Mouse (Mus musculus) forebrain, embryonic 14.5 days (tissue): ENCODE data around the gene Ninl. TPM values are rescaled to one million over a fixed set of nuclear protein-coding genes. Genes with fewer than 3 reads are reported as not detected.

ENCODE experiments used
- ATAC-seq: fragments of 200-750 bp; cut with Nextera tagmentation; 2 replicates; pipeline ENCODE4 v1.8.0; 2017; ENCODE audit warnings: mild to moderate bottlenecking, moderate library complexity
- DNase-seq: peaks from one replicate; pipeline ENCODE4 v3.0.0-alpha.2; 2015; ENCODE audit warnings: low spot score
- H3K27ac ChIP-seq: fragments of 300-500 bp; sonication (generic); 2 replicates; pipeline ENCODE4 v1.5.1; 2014; ENCODE audit warnings: low read depth, mild to moderate bottlenecking, control low read depth, low read length, moderate library complexity
- H3K27me3 ChIP-seq: fragments of 300-500 bp; sonication (generic); replicated peaks from 2 replicates; pipeline ENCODE4 v1.6.1; 2014; ENCODE audit warnings: low read length, control low read depth, mixed read lengths; ENCODE audit not compliant: control insufficient read depth, insufficient read depth
- H3K36me3 ChIP-seq: fragments of 300-500 bp; sonication (generic); 2 replicates; pipeline ENCODE4 v1.6.1; 2014; ENCODE audit warnings: low read length, control low read depth; ENCODE audit not compliant: control insufficient read depth, insufficient read depth
- H3K4me1 ChIP-seq: fragments of 300-500 bp; sonication (generic); 2 replicates; pipeline ENCODE4 v1.6.1; 2014; ENCODE audit warnings: antibody characterized with exemption, low read length, control low read depth; ENCODE audit not compliant: control insufficient read depth, insufficient read depth
- H3K4me2 ChIP-seq: fragments of 300-500 bp; sonication (generic); 2 replicates; pipeline ENCODE4 v1.6.1; 2014; ENCODE audit warnings: mild to moderate bottlenecking, control low read depth, low read length
- H3K4me3 ChIP-seq: fragments of 300-500 bp; sonication (generic); 2 replicates; pipeline ENCODE4 v1.5.1; 2014; ENCODE audit warnings: low read depth, low read length, control low read depth
- H3K9ac ChIP-seq: fragments of 300-500 bp; sonication (generic); 2 replicates; pipeline ENCODE4 v1.6.1; 2014; ENCODE audit warnings: mild to moderate bottlenecking, low read length, control low read depth, moderate library complexity
- H3K9me3 ChIP-seq: fragments of 300-500 bp; sonication (generic); replicated peaks from 2 replicates; pipeline ENCODE4 v1.6.1; 2016; ENCODE audit warnings: low read length, control low read depth, mixed read lengths; ENCODE audit not compliant: control insufficient read depth
- WGBS: fragments of 180-500 bp; shearing (Covaris S2); extraction: QIAGEN DNeasy Blood & Tissue Kit; methylation state at CpG from one replicate; pipeline ENCODE4 v1.1.7; 2014; 5-methylcytosine and 5-hydroxymethylcytosine counted together
- polyA plus RNA-seq: library from polyadenylated mRNA; unstranded; fragments of >200 nt; fragmentation: Nextera tagmentation; extraction: Ambion mirVana; gene quantifications from 2 replicates; pipeline ENCODE4 v1.2.1, GENCODE M21; 2014

Gene Ninl
- polyA plus RNA-seq: 7.3 and 7.7 TPM in 2 replicates

- Histone ChIP-seq H3K4me2 (peak within 1 kb of the TSS; percentile 66), H3K27ac (peak within 1 kb of the TSS; percentile 44; the same call in 1 of the 2 replicates), H3K9ac (peak within 1 kb of the TSS; percentile 97), H3K27me3 (no peaks in the 10 kb centered on the region), H3K36me3 (no peaks in the 10 kb centered on the region), H3K4me3 (peak within 1 kb of the TSS; percentile 87), H3K4me1 (peaks cover 7% of the 10 kb centered on the region), H3K9me3 (no peaks in the 10 kb centered on the region)
- peak; percentile 95 for ATAC-seq
- DNase-seq: peak; percentile 97
- 1% methylated on average over 34 of the region's 34 CpGs for WGBS
These were observed at the start of gene Ninl, which contains the start of gene Nanp for GRCm38 (mm10) chr2:151039232-151039695. TSS of gene Ninl (minus strand) at chr2:151039382. TSS of gene Nanp (minus strand) at chr2:151039398.

GRCm38 (mm10) chr2:151056637-151057036 lies 17.5 kb upstream of the Ninl start:
- Histone ChIP-seq H3K9ac (no peak overlapping the region), H3K4me2 (no peak overlapping the region)

GRCm38 (mm10) chr2:151040411-151040810 lies 1.2 kb upstream of the Ninl start:
- WGBS: 90% methylated on average over 1 of the region's 1 CpGs
- no peaks in the 10 kb centered on the region for H3K9me3 ChIP-seq
- no peaks in the 10 kb centered on the region for H3K36me3 ChIP-seq
- no peak overlapping the region for H3K4me2 ChIP-seq
- H3K27ac ChIP-seq: no peak overlapping the region
- DNase-seq (no peak), ATAC-seq (no peak)
- peaks cover 7% of the 10 kb centered on the region for H3K4me1 ChIP-seq
- no peaks in the 10 kb centered on the region for H3K27me3 ChIP-seq
- H3K9ac ChIP-seq: no peak overlapping the region
- no peak overlapping the region for H3K4me3 ChIP-seq

More at GRCm38 (mm10) chr2:151056637-151057036, 17.5 kb upstream of the Ninl start:
- Histone ChIP-seq H3K36me3 (no peaks in the 10 kb centered on the region), H3K27ac (no peak overlapping the region), H3K9me3 (peaks cover 2% of the 10 kb centered on the region; the same call in 1 of the 2 replicates), H3K4me1 (no peaks in the 10 kb centered on the region), H3K27me3 (no peaks in the 10 kb centered on the region), H3K4me3 (no peak overlapping the region)
- DNase-seq (no peak), ATAC-seq (no peak)
- 90% methylated on average over 1 of the region's 1 CpGs for WGBS

GRCm38 (mm10) chr2:151039726-151040125 lies 544 bp upstream of the Ninl start:
- ATAC-seq: peak; percentile 11

GRCm38 (mm10) chr2:151038811-151039222 lies 365 bp downstream of the Ninl start:
- no peak for ATAC-seq
- H3K9me3 ChIP-seq: no peaks in the 10 kb centered on the region
- no peaks in the 10 kb centered on the region for H3K36me3 ChIP-seq
- H3K4me3 ChIP-seq: peak overlapping the region; percentile 87
- H3K4me2 ChIP-seq: peak overlapping the region; percentile 66
- WGBS: under 1% methylated on average over 29 of the region's 30 CpGs
- H3K9ac ChIP-seq: peak overlapping the region; percentile 97
- peak overlapping the region; percentile 44; the same call in 1 of the 2 replicates for H3K27ac ChIP-seq
- peaks cover 7% of the 10 kb centered on the region for H3K4me1 ChIP-seq
- peak; percentile 36 for DNase-seq
- H3K27me3 ChIP-seq: no peaks in the 10 kb centered on the region

More at GRCm38 (mm10) chr2:151039726-151040125, 544 bp upstream of the Ninl start:
- Histone ChIP-seq H3K4me2 (peak overlapping the region; percentile 66), H3K27me3 (no peaks in the 10 kb centered on the region), H3K4me3 (peak overlapping the region; percentile 87), H3K9ac (peak overlapping the region; percentile 97), H3K36me3 (no peaks in the 10 kb centered on the region), H3K27ac (no peak overlapping the region), H3K4me1 (peaks cover 7% of the 10 kb centered on the region), H3K9me3 (no peaks in the 10 kb centered on the region)
- peak; percentile 1 for DNase-seq
- 44% methylated on average over 8 of the region's 8 CpGs for WGBS

GRCm38 (mm10) chr2:151037876-151038552 lies 1.2 kb downstream of the Ninl start:
- Histone ChIP-seq H3K4me3 (peak overlapping the region; percentile 87), H3K36me3 (no peaks in the 10 kb centered on the region), H3K4me1 (peaks cover 7% of the 10 kb centered on the region), H3K4me2 (peak overlapping the region; percentile 66), H3K27ac (no peak overlapping the region), H3K9ac (peak overlapping the region; percentile 97), H3K27me3 (no peaks in the 10 kb centered on the region), H3K9me3 (no peaks in the 10 kb centered on the region)
- DNase-seq: no peak
- no peak for ATAC-seq
- 50% methylated on average over 18 of the region's 18 CpGs for WGBS

- DNase-seq (no peak), ATAC-seq (no peak)
- Histone ChIP-seq H3K27me3 (no peaks in the 10 kb centered on the region), H3K4me1 (peaks cover 7% of the 10 kb centered on the region), H3K9me3 (no peaks in the 10 kb centered on the region), H3K4me3 (no peak overlapping the region), H3K4me2 (peak overlapping the region; percentile 66), H3K36me3 (no peaks in the 10 kb centered on the region), H3K9ac (no peak overlapping the region), H3K27ac (no peak overlapping the region)
- 96% methylated on average over 1 of the region's 1 CpGs for WGBS
These were observed 1.9 kb downstream of the Ninl start for GRCm38 (mm10) chr2:151037292-151037691.

- H3K36me3 ChIP-seq: no peaks in the 10 kb centered on the region
- 92% methylated on average over 2 of the region's 2 CpGs for WGBS
- no peak overlapping the region for H3K27ac ChIP-seq
- ATAC-seq (no peak), DNase-seq (no peak)
- H3K4me2 ChIP-seq: no peak overlapping the region
- no peaks in the 10 kb centered on the region for H3K9me3 ChIP-seq
- H3K9ac ChIP-seq: no peak overlapping the region
- peaks cover 7% of the 10 kb centered on the region for H3K4me1 ChIP-seq
- H3K4me3 ChIP-seq: no peak overlapping the region
- H3K27me3 ChIP-seq: no peaks in the 10 kb centered on the region
These were observed 2.5 kb downstream of the Ninl start for GRCm38 (mm10) chr2:151036721-151037120.

- H3K27ac ChIP-seq: no peak overlapping the region
- H3K4me1 ChIP-seq: peaks cover 7% of the 10 kb centered on the region
- H3K9ac ChIP-seq: no peak overlapping the region
- H3K27me3 ChIP-seq: no peaks in the 10 kb centered on the region
- H3K4me2 ChIP-seq: no peak overlapping the region
- no peak for ATAC-seq
- WGBS: 96% methylated on average over 3 of the region's 3 CpGs
- no peak overlapping the region for H3K4me3 ChIP-seq
- DNase-seq: no peak
- H3K9me3 ChIP-seq: no peaks in the 10 kb centered on the region
- H3K36me3 ChIP-seq: 0 out of 2 replicates have a peak, but pooled peaks cover under 1% of the 10 kb centered on the region
These were observed 4.7 kb downstream of the Ninl start for GRCm38 (mm10) chr2:151034435-151034834.
